Mouse (Mus musculus): ENCODE data around the gene Pten. TPM values are rescaled to one million over a fixed set of nuclear protein-coding genes. Genes with fewer than 3 reads are reported as not detected.
"Not testable (repeated sequence)": the region's sequence is repeated elsewhere in the genome, so short reads cannot be mapped to it uniquely, and the experiment has no call there.

Gene Pten
- polyA plus RNA-seq, 1 experiment from 2014 or later: 10.6 TPM

DNA sequence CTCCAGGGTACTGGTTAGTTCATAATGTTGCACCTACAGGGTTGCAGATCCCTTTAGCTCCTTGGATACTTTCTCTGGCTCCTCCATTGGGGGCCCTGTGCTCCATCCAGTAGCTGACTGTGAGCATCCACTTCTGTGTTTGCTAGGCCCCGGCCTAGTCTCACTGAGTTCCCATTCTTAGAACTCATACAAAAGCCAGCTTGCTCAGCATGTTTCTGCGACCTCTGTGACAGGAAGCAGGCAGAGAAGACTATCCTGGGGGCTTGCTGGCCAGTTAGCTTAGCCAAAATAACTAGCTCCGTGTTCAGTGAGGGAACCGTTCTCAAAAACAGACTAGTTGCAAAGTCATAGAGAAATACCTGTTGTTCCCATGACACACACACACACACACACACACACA, 30.1 kb downstream of the Pten start:
- WGBS: 40% methylated on average over 4 of the region's 4 CpGs

DNA sequence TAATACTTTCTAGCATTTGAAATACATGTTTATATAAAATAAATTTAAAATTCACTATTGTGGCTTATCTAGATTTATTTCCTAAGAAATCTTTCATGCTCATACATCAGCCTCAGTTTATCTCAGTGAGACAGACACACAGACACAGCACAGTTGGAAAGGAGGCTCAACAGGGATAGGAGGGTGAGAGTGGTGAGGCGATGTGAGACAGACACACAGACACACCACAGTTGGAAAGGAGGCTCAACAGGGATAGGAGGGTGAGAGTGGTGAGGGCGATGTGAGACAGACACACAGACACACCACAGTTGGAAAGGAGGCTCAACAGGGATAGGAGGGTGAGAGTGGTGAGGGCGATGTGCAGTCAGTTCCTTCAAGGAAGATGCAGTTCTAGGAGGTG, 30.7 kb downstream of the Pten start:
- not testable (repeated sequence) for ATAC-seq (ENCODE audit: low FRiP score, low read depth); H3K4me3 ChIP-seq; H3K9ac ChIP-seq; H3K4me2 ChIP-seq; H3K36me3 ChIP-seq; H3K27ac ChIP-seq (replicated peaks); H3K9me3 ChIP-seq; H3K27me3 ChIP-seq
- 91% methylated on average over 3 of the region's 3 CpGs for WGBS
- peaks cover 19% of the 10 kb centered on the region for H3K4me1 ChIP-seq (replicated peaks)

More for the DNA sequence above, 30.1 kb downstream of the Pten start:
- H3K27me3 ChIP-seq; H3K9me3 ChIP-seq; H3K4me3 ChIP-seq; H3K27ac ChIP-seq (replicated peaks); H3K36me3 ChIP-seq; H3K4me2 ChIP-seq; H3K9ac ChIP-seq; ATAC-seq (ENCODE audit: low FRiP score, low read depth): not testable (repeated sequence)
- peaks cover 16% of the 10 kb centered on the region; the same call in 1 of the 2 replicates for H3K4me1 ChIP-seq (replicated peaks)

DNA sequence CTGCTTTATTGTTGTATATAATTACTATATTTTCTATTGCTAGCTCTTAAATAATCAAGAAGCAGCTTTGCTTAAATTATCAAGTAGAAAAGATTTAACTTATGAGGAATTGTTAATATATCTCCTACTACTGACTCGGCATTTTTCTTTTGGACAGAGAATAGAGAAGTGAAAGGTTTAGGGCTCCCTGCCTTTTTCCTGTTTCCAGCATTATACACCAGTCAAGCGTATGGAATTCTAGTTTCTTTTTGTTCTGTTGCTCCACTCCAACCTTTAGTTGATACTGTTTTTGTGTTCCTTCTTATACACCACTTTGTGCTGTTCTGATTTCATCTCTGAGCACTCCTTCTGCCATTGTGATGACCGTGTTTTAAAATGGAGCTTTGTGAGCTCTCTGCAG, 32.2 kb downstream of the Pten start:
- 33% methylated on average over 3 of the region's 3 CpGs for WGBS
- Histone ChIP-seq H3K27ac (replicated peaks) (peak overlapping the region; percentile 20; the same call in 1 of the 2 replicates), H3K4me1 (replicated peaks) (peaks cover 25% of the 10 kb centered on the region), H3K4me3 (no peak overlapping the region), H3K9me3 (no peaks in the 10 kb centered on the region), H3K36me3 (no peaks in the 10 kb centered on the region), H3K9ac (no peak overlapping the region), H3K4me2 (no peak overlapping the region), H3K27me3 (no peaks in the 10 kb centered on the region)
- ATAC-seq (ENCODE audit: low FRiP score, low read depth): no peak

DNA sequence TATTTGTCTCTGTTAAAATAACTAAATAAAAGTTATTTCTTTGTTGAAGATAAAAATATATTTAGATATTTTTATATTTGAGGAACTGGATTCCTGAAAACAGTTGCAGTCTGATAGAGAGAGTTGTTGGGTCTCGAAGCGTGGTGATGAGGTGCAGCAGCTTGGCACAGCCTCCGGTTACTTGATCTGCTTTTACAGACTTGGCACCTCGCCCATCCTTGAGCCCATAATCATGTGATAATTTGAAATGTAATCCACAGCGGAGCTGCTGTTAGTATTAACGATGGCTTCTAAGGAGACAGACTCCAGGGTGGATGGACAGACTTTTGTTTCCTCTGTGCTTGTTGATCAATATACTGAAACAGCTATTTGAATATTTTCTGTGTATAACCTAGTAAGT, 35.3 kb downstream of the Pten start:
- no peak overlapping the region for H3K27ac ChIP-seq (replicated peaks)
- H3K9me3 ChIP-seq: no peaks in the 10 kb centered on the region
- peak; percentile 54 for ATAC-seq (ENCODE audit: low FRiP score, low read depth)
- H3K36me3 ChIP-seq: no peaks in the 10 kb centered on the region
- no peak overlapping the region for H3K9ac ChIP-seq
- WGBS: 22% methylated on average over 6 of the region's 6 CpGs
- H3K4me1 ChIP-seq (replicated peaks): peaks cover 25% of the 10 kb centered on the region
- H3K27me3 ChIP-seq: no peaks in the 10 kb centered on the region
- H3K4me2 ChIP-seq: no peak overlapping the region
- no peak overlapping the region for H3K4me3 ChIP-seq

DNA sequence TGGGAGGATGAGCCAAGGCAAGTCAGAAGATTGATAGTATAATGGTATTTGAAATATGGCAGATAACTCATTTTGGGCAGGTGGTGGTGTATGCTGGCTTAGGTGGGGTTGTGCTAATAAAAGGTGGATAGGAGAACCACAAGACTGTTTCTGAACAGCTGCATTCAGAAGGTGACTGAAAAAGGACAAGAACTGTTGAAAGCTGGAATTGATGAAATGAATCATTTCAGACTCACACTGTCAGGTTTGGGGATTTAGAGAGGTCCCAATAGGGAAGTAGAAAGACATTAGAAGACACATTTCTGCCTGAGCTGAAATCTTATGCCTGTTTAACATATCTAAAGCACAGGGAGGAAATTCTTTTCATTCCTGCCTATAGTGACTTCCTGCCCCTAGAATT, 36.6 kb downstream of the Pten start:
- H3K4me2 ChIP-seq: no peak overlapping the region
- no peak for ATAC-seq (ENCODE audit: low FRiP score, low read depth)
- H3K36me3 ChIP-seq: no peaks in the 10 kb centered on the region
- H3K4me3 ChIP-seq: no peak overlapping the region
- H3K9me3 ChIP-seq: no peaks in the 10 kb centered on the region
- H3K27ac ChIP-seq (replicated peaks): no peak overlapping the region
- no peaks in the 10 kb centered on the region for H3K27me3 ChIP-seq
- no peak overlapping the region for H3K9ac ChIP-seq
- peaks cover 25% of the 10 kb centered on the region for H3K4me1 ChIP-seq (replicated peaks)

DNA sequence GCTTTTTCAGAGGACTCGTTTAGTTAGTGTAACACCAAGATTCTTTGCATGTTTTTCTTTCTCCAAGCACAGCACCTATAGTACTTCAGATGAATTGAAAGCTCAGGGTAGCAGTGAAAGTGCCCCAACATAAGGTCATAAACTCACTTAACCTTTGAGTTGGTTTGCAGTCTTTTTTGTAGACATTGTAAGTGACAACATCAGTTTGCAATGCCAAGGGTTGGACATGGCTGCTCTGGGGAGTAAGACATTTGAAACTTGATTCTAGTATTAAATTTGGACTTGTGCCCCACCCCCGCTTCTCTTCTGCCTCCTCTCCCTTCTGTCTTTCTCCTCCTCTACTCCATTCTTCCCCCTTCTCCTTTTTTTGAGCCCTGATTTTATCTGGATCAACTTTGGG, 43.3 kb downstream of the Pten start:
- no peak overlapping the region for H3K9ac ChIP-seq
- peaks cover 8% of the 10 kb centered on the region; the same call in 1 of the 2 replicates for H3K36me3 ChIP-seq
- H3K27ac ChIP-seq (replicated peaks): no peak overlapping the region
- ATAC-seq (ENCODE audit: low FRiP score, low read depth): no peak
- H3K4me2 ChIP-seq: no peak overlapping the region
- no peaks in the 10 kb centered on the region for H3K9me3 ChIP-seq
- no peaks in the 10 kb centered on the region for H3K4me1 ChIP-seq (replicated peaks)
- no peaks in the 10 kb centered on the region for H3K27me3 ChIP-seq
- H3K4me3 ChIP-seq: no peak overlapping the region
- WGBS: 83% methylated on average over 2 of the region's 2 CpGs

DNA sequence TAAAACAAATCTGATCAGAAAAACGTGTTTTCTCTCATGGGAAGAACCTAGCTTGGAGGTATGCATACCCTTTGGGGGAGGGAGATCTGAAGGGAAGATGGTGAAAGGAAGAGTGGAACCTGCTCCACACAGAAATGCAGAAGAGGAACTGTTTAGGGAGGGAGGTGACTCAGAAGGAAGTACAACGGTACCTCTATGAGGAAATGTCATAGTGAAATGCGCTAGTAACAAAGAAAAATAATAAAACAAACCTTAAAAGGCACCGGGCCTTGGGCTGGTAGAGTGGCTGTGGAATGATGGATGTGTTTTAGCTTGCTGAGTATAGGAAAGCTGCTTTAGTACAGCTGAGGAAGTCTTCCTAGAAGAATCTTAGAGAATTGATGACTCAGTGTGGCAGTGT, 47.4 kb downstream of the Pten start:
- Histone ChIP-seq H3K4me1 (replicated peaks) (no peaks in the 10 kb centered on the region), H3K27me3 (no peaks in the 10 kb centered on the region), H3K4me2 (no peak overlapping the region), H3K36me3 (peaks cover 7% of the 10 kb centered on the region; the same call in 1 of the 2 replicates), H3K4me3 (no peak overlapping the region), H3K9me3 (no peaks in the 10 kb centered on the region), H3K9ac (no peak overlapping the region), H3K27ac (replicated peaks) (no peak overlapping the region)
- 76% methylated on average over 4 of the region's 4 CpGs for WGBS
- no peak for ATAC-seq (ENCODE audit: low FRiP score, low read depth)

DNA sequence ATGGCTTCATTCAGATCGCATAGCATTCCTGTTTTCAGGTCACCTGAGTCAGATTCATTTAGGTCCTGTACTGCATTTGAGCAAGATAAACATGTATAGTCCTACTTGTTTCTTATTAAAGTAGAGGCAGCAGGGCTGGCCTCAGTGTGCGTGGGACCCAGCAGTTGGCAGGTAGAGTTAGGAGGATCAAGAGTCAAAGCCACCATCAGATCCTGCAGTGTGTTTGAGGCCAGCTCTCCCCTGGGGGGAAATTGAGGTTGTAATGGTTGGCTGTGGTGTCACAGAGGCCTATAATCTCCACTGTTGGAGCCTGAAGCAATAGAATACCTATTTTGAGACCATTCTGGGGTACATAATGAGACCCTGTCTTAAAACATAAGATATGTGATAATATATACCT, 50.3 kb downstream of the Pten start:
- Histone ChIP-seq H3K27ac (replicated peaks) (no peak overlapping the region), H3K4me2 (no peak overlapping the region), H3K9me3 (no peaks in the 10 kb centered on the region), H3K27me3 (no peaks in the 10 kb centered on the region), H3K9ac (no peak overlapping the region), H3K4me3 (no peak overlapping the region), H3K36me3 (peaks cover 6% of the 10 kb centered on the region; the same call in 1 of the 2 replicates), H3K4me1 (replicated peaks) (no peaks in the 10 kb centered on the region)
- ATAC-seq (ENCODE audit: low FRiP score, low read depth): no peak
- WGBS: 95% methylated on average over 2 of the region's 2 CpGs

DNA sequence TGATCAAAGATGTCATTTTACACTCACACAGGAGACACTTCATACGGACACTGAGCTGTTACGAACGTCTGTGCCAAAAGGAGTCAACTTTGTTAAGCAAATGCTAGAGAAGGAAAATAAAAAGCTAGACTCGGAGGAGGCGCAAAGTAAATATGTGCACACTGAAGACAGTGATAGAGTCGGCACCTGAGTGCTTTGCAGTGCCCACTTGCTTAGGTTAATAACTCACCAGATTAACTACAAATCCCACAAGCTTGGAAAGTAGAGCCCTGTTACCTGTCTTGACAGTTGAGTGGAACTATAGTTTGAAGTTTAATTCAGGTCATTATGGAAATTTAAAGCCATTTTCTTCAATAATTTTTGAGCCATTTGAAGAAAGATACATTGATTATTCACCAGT, 51.4 kb downstream of the Pten start:
- no peaks in the 10 kb centered on the region for H3K9me3 ChIP-seq
- WGBS: 76% methylated on average over 6 of the region's 6 CpGs
- H3K27me3 ChIP-seq: no peaks in the 10 kb centered on the region
- H3K36me3 ChIP-seq: peaks cover 6% of the 10 kb centered on the region; the same call in 1 of the 2 replicates
- H3K9ac ChIP-seq: no peak overlapping the region
- no peak for ATAC-seq (ENCODE audit: low FRiP score, low read depth)
- no peaks in the 10 kb centered on the region for H3K4me1 ChIP-seq (replicated peaks)
- H3K4me3 ChIP-seq: no peak overlapping the region
- no peak overlapping the region for H3K4me2 ChIP-seq
- H3K27ac ChIP-seq (replicated peaks): no peak overlapping the region

DNA sequence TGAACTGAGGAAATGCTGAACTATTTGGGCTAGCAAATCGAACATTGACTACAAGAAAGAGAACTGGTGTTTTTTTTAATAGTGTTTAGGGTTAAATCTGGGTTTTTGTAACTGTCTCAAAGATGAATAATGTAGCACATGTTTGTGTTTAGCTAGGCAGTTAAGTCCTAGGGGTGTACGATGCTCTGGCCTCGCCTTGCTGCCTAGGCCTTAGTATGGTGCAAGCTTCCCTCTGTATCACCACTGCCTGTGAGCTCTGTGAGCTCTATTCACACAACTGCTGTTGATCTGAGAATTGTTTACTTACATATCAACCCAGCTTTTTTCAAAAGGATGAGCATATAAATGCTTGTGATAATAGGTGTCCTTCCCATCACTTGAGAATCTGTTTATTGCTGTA, 51.8 kb downstream of the Pten start:
- Histone ChIP-seq H3K4me2 (no peak overlapping the region), H3K4me1 (replicated peaks) (no peaks in the 10 kb centered on the region), H3K27me3 (no peaks in the 10 kb centered on the region), H3K27ac (replicated peaks) (no peak overlapping the region), H3K9me3 (no peaks in the 10 kb centered on the region), H3K9ac (no peak overlapping the region), H3K4me3 (no peak overlapping the region), H3K36me3 (peaks cover 6% of the 10 kb centered on the region; the same call in 1 of the 2 replicates)
- ATAC-seq (ENCODE audit: low FRiP score, low read depth): no peak
- WGBS: 84% methylated on average over 3 of the region's 3 CpGs

DNA sequence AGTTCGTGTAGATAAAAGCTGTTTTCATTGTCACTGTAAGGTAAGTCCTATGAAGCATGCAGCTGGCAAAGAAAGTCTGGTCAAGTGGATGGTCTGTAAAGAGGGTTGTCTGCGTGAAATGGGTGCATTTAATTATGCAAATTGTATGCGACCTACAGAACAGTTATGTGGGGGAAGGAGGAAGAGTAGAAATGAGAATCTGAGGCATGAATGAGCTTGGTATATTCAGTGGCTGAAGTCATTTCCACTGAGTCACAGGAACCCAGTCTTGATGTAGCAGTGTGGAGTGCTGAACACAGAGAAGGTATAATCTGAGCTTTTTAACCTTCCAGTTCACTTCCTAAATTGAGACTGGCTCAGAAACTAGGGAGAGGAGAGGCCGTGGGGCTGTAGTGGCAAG, 61.5 kb downstream of the Pten start:
- Histone ChIP-seq H3K4me3 (no peak overlapping the region), H3K27me3 (no peaks in the 10 kb centered on the region), H3K4me1 (replicated peaks) (no peaks in the 10 kb centered on the region), H3K4me2 (no peak overlapping the region), H3K27ac (replicated peaks) (no peak overlapping the region), H3K36me3 (peaks cover 9% of the 10 kb centered on the region), H3K9ac (no peak overlapping the region), H3K9me3 (no peaks in the 10 kb centered on the region)
- 47% methylated on average over 4 of the region's 4 CpGs for WGBS
- ATAC-seq (ENCODE audit: low FRiP score, low read depth): no peak

DNA sequence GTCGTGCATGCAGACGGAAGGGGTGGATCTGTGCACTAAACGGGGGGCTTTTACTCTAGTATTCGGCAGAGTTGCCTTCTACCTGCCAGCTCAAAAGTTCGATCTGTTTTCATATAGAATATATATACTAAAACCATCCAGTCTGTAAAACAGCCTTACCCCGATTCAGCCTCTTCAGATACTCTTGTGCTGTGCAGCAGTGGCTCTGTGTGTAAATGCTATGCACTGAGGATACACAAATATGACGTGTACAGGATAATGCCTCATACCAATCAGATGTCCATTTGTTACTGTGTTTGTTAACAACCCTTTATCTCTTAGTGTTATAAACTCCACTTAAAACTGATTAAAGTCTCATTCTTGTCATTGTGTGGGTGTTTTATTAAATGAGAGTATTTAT, 65.7 kb downstream of the Pten start:
- H3K9ac ChIP-seq; H3K4me3 ChIP-seq; H3K9me3 ChIP-seq; H3K4me1 ChIP-seq (replicated peaks); H3K36me3 ChIP-seq; H3K27me3 ChIP-seq; H3K27ac ChIP-seq (replicated peaks); H3K4me2 ChIP-seq; ATAC-seq (ENCODE audit: low FRiP score, low read depth): not testable (repeated sequence)
- WGBS: no CpG with 5 or more reads among the region's 7 CpGs

DNA sequence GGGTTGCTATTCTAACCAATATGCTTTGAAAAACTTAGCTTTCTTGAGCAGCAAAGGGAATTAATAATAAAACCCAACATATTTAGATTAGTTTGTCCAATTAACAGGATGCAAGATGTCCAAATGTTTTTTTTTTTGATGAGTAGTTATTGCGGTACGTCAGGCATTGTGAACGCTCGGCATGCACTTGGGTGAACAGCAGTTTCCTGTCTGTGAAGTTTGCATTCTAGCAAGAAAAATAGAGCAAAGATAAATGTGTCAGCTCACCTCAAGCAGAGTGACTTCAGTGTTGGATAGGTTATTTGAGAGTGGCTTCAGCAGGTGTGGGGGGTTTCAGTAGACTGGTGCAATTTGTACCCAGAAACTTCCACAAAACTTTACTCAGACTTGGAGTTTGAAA, 69.3 kb downstream of the Pten start:
- H3K36me3 ChIP-seq: no peaks in the 10 kb centered on the region
- 91% methylated on average over 4 of the region's 4 CpGs for WGBS
- no peak overlapping the region for H3K4me2 ChIP-seq
- H3K9ac ChIP-seq: no peak overlapping the region
- H3K27ac ChIP-seq (replicated peaks): no peak overlapping the region
- H3K9me3 ChIP-seq: no peaks in the 10 kb centered on the region
- no peaks in the 10 kb centered on the region for H3K4me1 ChIP-seq (replicated peaks)
- ATAC-seq (ENCODE audit: low FRiP score, low read depth): no peak
- no peaks in the 10 kb centered on the region for H3K27me3 ChIP-seq
- no peak overlapping the region for H3K4me3 ChIP-seq

Measured in hindbrain, embryonic 15.5 days (tissue).